Mouse (Mus musculus): ENCODE results near the gene Rimkla. TPM values are rescaled to one million over a fixed set of nuclear protein-coding genes. Genes with fewer than 3 reads are reported as not detected.
A peak's percentile ranks its signal among the peaks of the same experiment; 100 is the strongest.

Gene Rimkla
- polyA plus RNA-seq, 1 experiment: not detected

- H3K4me1 ChIP-seq (ENCODE audit: control insufficient read depth, insufficient read depth, low read length): peaks cover 9% of the 10 kb centered on the region
- TF ChIP-seq POLR2A (IDR thresholded peaks at IDR 0.05; ENCODE audit: borderline replicate concordance, low read depth, low read length) (no peak), CTCF (IDR thresholded peaks at IDR 0.05; ENCODE audit: low read depth, low read length) (no peak)
- H3K27ac ChIP-seq (ENCODE audit: insufficient read depth, low read depth, low read length): no peak overlapping the region
- H3K4me3 ChIP-seq (ENCODE audit: insufficient read depth, low read length): no peak overlapping the region
These were observed 67.4 kb downstream of the Rimkla start for GRCm38 (mm10) chr4:119425077-119425476.

GRCm38 (mm10) chr4:119422294-119422964 is 70.0 kb downstream of the Rimkla start, which contains the start of the genes Ppcs and Zmynd12:
Ppcs (minus strand) TSS chr4:119422420.
Zmynd12 (plus strand) TSS chr4:119422814.
- Histone ChIP-seq H3K4me1 (ENCODE audit: control insufficient read depth, insufficient read depth, low read length) (peaks cover 9% of the 10 kb centered on the region), H3K4me3 (ENCODE audit: insufficient read depth, low read length) (peak within 1 kb of the TSS; percentile 77), H3K27ac (ENCODE audit: insufficient read depth, low read depth, low read length) (peak within 1 kb of the TSS; percentile 68)
- TF ChIP-seq CTCF (IDR thresholded peaks at IDR 0.05; ENCODE audit: low read depth, low read length) (no peak), POLR2A (IDR thresholded peaks at IDR 0.05; ENCODE audit: borderline replicate concordance, low read depth, low read length) (no peak)

- Histone ChIP-seq H3K27ac (ENCODE audit: insufficient read depth, low read depth, low read length) (peak overlapping the region; percentile 68), H3K4me1 (ENCODE audit: control insufficient read depth, insufficient read depth, low read length) (peaks cover 9% of the 10 kb centered on the region), H3K4me3 (ENCODE audit: insufficient read depth, low read length) (peak overlapping the region; percentile 77)
- TF ChIP-seq CTCF (IDR thresholded peaks at IDR 0.05; ENCODE audit: low read depth, low read length): no peak
- TF ChIP-seq POLR2A (IDR thresholded peaks at IDR 0.05; ENCODE audit: borderline replicate concordance, low read depth, low read length): no peak
These were observed 70.5 kb downstream of the Rimkla start for GRCm38 (mm10) chr4:119421921-119422293.

GRCm38 (mm10) chr4:119421191-119421590 is 71.2 kb downstream of the Rimkla start:
- Histone ChIP-seq H3K4me3 (ENCODE audit: insufficient read depth, low read length) (peak overlapping the region; percentile 77), H3K4me1 (ENCODE audit: control insufficient read depth, insufficient read depth, low read length) (peaks cover 9% of the 10 kb centered on the region), H3K27ac (ENCODE audit: insufficient read depth, low read depth, low read length) (no peak overlapping the region)
- TF ChIP-seq CTCF (IDR thresholded peaks at IDR 0.05; ENCODE audit: low read depth, low read length) (no peak), POLR2A (IDR thresholded peaks at IDR 0.05; ENCODE audit: borderline replicate concordance, low read depth, low read length) (no peak)

- no peak for TF ChIP-seq CTCF (IDR thresholded peaks at IDR 0.05; ENCODE audit: low read depth, low read length)
- TF ChIP-seq POLR2A (IDR thresholded peaks at IDR 0.05; ENCODE audit: borderline replicate concordance, low read depth, low read length): no peak
- H3K27ac ChIP-seq (ENCODE audit: insufficient read depth, low read depth, low read length): no peak overlapping the region
- no peak overlapping the region for H3K4me3 ChIP-seq (ENCODE audit: insufficient read depth, low read length)
- H3K4me1 ChIP-seq (ENCODE audit: control insufficient read depth, insufficient read depth, low read length): peaks cover 10% of the 10 kb centered on the region
These were observed 74.5 kb downstream of the Rimkla start for GRCm38 (mm10) chr4:119417894-119418293.

GRCm38 (mm10) chr4:119417270-119417669 is 75.2 kb downstream of the Rimkla start:
- no peak overlapping the region for H3K27ac ChIP-seq (ENCODE audit: insufficient read depth, low read depth, low read length)
- peaks cover 9% of the 10 kb centered on the region for H3K4me1 ChIP-seq (ENCODE audit: control insufficient read depth, insufficient read depth, low read length)
- TF ChIP-seq POLR2A (IDR thresholded peaks at IDR 0.05; ENCODE audit: borderline replicate concordance, low read depth, low read length) (no peak), CTCF (IDR thresholded peaks at IDR 0.05; ENCODE audit: low read depth, low read length) (no peak)
- H3K4me3 ChIP-seq (ENCODE audit: insufficient read depth, low read length): no peak overlapping the region

Other genes with a start within 250 kb of the Rimkla start
- not detected in 2 replicates for gene Cldn19, start 237.2 kb downstream of the Rimkla start, polyA plus RNA-seq (2012; ENCODE audit: insufficient read depth, insufficient read length, missing spikeins)
- 787 and 846 TPM in 2 replicates for gene Ybx1, start 198.0 kb downstream of the Rimkla start, polyA plus RNA-seq (2012; ENCODE audit: insufficient read depth, insufficient read length, missing spikeins)
- 31.6 and 33.3 TPM in 2 replicates for gene Ppih, start 172.1 kb downstream of the Rimkla start, polyA plus RNA-seq (2012; ENCODE audit: insufficient read depth, insufficient read length, missing spikeins)
- gene Ccdc30, start 77.1 kb downstream of the Rimkla start, polyA plus RNA-seq (2012; ENCODE audit: insufficient read depth, insufficient read length, missing spikeins): not detected in 2 replicates
- 6.3 and 8.1 TPM in 2 replicates for gene Ppcs, start 70.2 kb downstream of the Rimkla start, polyA plus RNA-seq (2012; ENCODE audit: insufficient read depth, insufficient read length, missing spikeins)
- gene Zmynd12, start 69.8 kb downstream of the Rimkla start, polyA plus RNA-seq (2012; ENCODE audit: insufficient read depth, insufficient read length, missing spikeins): not detected in 2 replicates
- 24.0 and 26.6 TPM in 2 replicates for gene Foxj3, start 44.4 kb upstream of the Rimkla start, polyA plus RNA-seq (2012; ENCODE audit: insufficient read depth, insufficient read length, missing spikeins)
- 1.7 and 3.0 TPM in 2 replicates for gene Frg2f1, start 46.9 kb upstream of the Rimkla start, polyA plus RNA-seq (2012; ENCODE audit: insufficient read depth, insufficient read length, missing spikeins)
- gene Guca2a, start 145.1 kb upstream of the Rimkla start, polyA plus RNA-seq (2012; ENCODE audit: insufficient read depth, insufficient read length, missing spikeins): not detected in 2 replicates
- not detected in 2 replicates for gene Guca2b, start 166.3 kb upstream of the Rimkla start, polyA plus RNA-seq (2012; ENCODE audit: insufficient read depth, insufficient read length, missing spikeins)
- 11.6 and 19.8 TPM in 2 replicates for gene Hivep3, start 241.2 kb upstream of the Rimkla start, polyA plus RNA-seq (2012; ENCODE audit: insufficient read depth, insufficient read length, missing spikeins)